Mouse (Mus musculus) bone marrow macrophage, adult 2 months (primary cell): ENCODE measurements at regions not wholly inside any gene's neighbourhood (a gene's known extent, or its start where the extent isn't known, plus 50 kb on each side); places are given as distances from the start of the nearest gene placed in this dataset.

ENCODE experiments used
- H3K27ac ChIP-seq: 2 replicates; pipeline ENCODE4 v1.5.1; 2012; ENCODE audit warnings: low read depth, low read length; ENCODE audit not compliant: insufficient read depth
- H3K4me1 ChIP-seq: 2 replicates; pipeline ENCODE4 v1.6.1; 2012; ENCODE audit warnings: low read length; ENCODE audit not compliant: control insufficient read depth, insufficient read depth
- H3K4me3 ChIP-seq: 2 replicates; pipeline ENCODE4 v1.5.1; 2012; ENCODE audit warnings: mild to moderate bottlenecking, low read length, moderate library complexity; ENCODE audit not compliant: insufficient read depth
- CTCF ChIP-seq: IDR thresholded peaks from 2 replicates; pipeline ENCODE4 v1.5.1; 2012; ENCODE audit warnings: low read depth, mild to moderate bottlenecking, low read length, moderate library complexity
- POLR2A ChIP-seq: IDR thresholded peaks from 2 replicates; pipeline ENCODE4 v1.6.1; 2012; ENCODE audit warnings: mild to moderate bottlenecking, low read depth, low read length, borderline replicate concordance

DNA sequence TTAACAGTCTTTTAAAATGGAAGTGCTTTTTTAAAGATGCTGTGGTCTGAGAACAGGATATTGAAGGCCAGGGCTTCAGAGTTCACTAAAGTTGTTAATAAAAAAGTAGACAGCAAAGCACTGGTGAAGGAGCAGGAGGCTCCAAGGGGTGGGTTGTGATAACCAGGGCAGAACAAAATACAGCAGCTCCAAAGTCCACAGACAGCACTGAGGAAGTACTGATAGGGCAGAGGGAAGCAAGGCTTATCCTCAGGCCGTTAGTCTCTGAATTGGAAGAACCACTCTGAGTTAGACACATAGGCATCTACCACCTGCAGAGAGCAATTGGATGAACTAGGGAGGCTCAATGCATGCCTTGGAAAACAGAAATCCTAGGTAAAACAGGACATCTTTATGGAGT, 62.1 kb downstream of the P2ry1 start:
- Histone ChIP-seq H3K4me1 (no peaks in the 10 kb centered on the region), H3K4me3 (no peak overlapping the region), H3K27ac (no peak overlapping the region)
- TF ChIP-seq CTCF = no peak

DNA sequence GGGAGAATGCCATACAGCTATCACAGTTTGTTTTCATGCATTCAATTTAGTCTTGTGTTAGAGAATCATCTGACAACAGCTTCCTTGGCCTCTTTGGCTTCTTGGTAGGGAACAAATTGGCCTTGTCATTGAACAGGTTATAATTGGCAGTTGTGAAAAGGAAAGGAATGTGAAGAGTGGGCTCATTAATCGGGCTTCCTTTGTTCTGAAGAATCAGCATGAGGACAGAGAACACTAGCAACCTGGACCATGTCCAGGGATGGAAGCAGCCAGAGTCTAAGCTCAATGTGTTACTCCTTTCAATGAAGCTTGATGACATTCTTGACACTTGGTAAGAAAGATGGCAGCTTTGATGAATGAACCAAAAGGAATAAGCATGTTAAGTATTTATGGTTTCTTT, 64.5 kb downstream of the P2ry1 start:
- no peak for TF ChIP-seq CTCF
- TF ChIP-seq POLR2A = no peak
- H3K4me1 ChIP-seq = no peaks in the 10 kb centered on the region
- H3K4me3 ChIP-seq = no peak overlapping the region
- H3K27ac ChIP-seq = no peak overlapping the region

DNA sequence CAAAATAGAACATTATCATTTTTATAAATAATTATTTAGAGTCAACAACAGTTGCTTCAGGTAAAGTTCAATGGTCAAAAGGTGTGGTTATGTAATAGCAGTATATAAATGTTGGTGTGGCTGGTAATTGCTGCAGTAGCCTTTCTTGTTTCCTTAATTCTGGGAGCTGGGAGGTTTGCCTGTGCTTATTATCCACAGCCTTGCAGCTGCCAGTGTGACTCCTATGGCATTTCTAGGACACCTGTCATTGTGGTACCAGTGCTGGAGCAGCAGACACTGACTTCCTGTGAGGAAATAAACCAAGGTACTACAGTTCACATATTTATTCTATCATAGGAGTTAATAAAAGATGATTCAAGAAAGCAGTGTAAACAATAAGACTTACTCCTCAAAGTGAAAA, 65.6 kb downstream of the P2ry1 start:
- Histone ChIP-seq H3K4me1 (peaks cover 3% of the 10 kb centered on the region), H3K4me3 (no peak overlapping the region), H3K27ac (no peak overlapping the region)
- TF ChIP-seq CTCF = no peak
- TF ChIP-seq POLR2A = no peak

- Histone ChIP-seq H3K4me1 (peaks cover 5% of the 10 kb centered on the region), H3K27ac (no peak overlapping the region), H3K4me3 (no peak overlapping the region)
- TF ChIP-seq CTCF = no peak
- no peak for TF ChIP-seq POLR2A
These were observed 68.4 kb downstream of the P2ry1 start for GRCm38 (mm10) chr3:61071041-61071440.

DNA sequence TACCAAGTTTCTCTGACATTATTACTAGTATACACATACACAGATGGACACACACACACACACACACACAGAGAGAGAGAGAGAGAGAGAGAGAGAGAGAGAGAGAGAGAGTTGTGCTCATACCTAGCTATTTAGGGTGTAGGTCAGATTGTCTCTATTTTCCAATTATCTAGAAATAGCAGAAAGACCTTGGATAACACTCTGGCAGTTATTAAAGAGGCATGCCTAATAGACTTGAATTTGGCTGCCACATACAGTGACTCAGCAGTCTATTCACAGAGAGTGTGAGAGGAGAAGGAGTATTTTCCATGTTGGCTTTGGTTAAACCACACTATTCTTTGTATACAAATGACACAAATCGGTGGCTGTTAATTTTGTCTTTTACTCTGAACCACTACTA, 69.7 kb downstream of the P2ry1 start:
- no peak overlapping the region for H3K4me3 ChIP-seq
- no peak overlapping the region for H3K27ac ChIP-seq
- peaks cover 5% of the 10 kb centered on the region for H3K4me1 ChIP-seq
- TF ChIP-seq POLR2A = no peak
- TF ChIP-seq CTCF = no peak

- Histone ChIP-seq H3K4me1 (peaks cover 5% of the 10 kb centered on the region), H3K27ac (no peak overlapping the region), H3K4me3 (no peak overlapping the region)
- no peak for TF ChIP-seq CTCF
- TF ChIP-seq POLR2A = no peak
These were observed 70.5 kb downstream of the P2ry1 start for GRCm38 (mm10) chr3:61073103-61073502.

- Histone ChIP-seq H3K4me1 (peaks cover 5% of the 10 kb centered on the region), H3K27ac (no peak overlapping the region), H3K4me3 (no peak overlapping the region)
- TF ChIP-seq CTCF (no peak), POLR2A (no peak)
These were observed 71.2 kb downstream of the P2ry1 start for GRCm38 (mm10) chr3:61073806-61074205.

GRCm38 (mm10) chr3:61075839-61076238, 73.2 kb downstream of the P2ry1 start:
- no peak for TF ChIP-seq CTCF
- TF ChIP-seq POLR2A = no peak
- no peak overlapping the region for H3K4me3 ChIP-seq

GRCm38 (mm10) chr3:61089931-61090330, 87.3 kb downstream of the P2ry1 start:
- no peak for TF ChIP-seq POLR2A
- TF ChIP-seq CTCF = no peak
- Histone ChIP-seq H3K4me1 (no peaks in the 10 kb centered on the region), H3K4me3 (no peak overlapping the region), H3K27ac (no peak overlapping the region)

More at GRCm38 (mm10) chr3:61075839-61076238, 73.2 kb downstream of the P2ry1 start:
- Histone ChIP-seq H3K27ac (no peak overlapping the region), H3K4me1 (peaks cover 5% of the 10 kb centered on the region)

- Histone ChIP-seq H3K4me1 (no peaks in the 10 kb centered on the region), H3K4me3 (no peak overlapping the region), H3K27ac (no peak overlapping the region)
- TF ChIP-seq POLR2A (no peak), CTCF (no peak)
These were observed 89.4 kb downstream of the P2ry1 start for GRCm38 (mm10) chr3:61092031-61092430.

GRCm38 (mm10) chr3:61116364-61116763, 113.8 kb downstream of the P2ry1 start:
- Histone ChIP-seq H3K27ac (no peak overlapping the region), H3K4me3 (no peak overlapping the region), H3K4me1 (peaks cover 8% of the 10 kb centered on the region)
- TF ChIP-seq CTCF (no peak), POLR2A (no peak)
